Mouse (Mus musculus) CD8-positive naive resting alpha-beta T cell, adult 2 months (primary cell): ENCODE data around the gene Fibin.

Experiments
- DNase-seq, 2 experiments: peaks; one replicate each; pipeline ENCODE4 v3.0.0; 2022; ENCODE audit warnings: low read depth in 2 of 2, low spot score in 2 of 2

Gene Fibin

DNA sequence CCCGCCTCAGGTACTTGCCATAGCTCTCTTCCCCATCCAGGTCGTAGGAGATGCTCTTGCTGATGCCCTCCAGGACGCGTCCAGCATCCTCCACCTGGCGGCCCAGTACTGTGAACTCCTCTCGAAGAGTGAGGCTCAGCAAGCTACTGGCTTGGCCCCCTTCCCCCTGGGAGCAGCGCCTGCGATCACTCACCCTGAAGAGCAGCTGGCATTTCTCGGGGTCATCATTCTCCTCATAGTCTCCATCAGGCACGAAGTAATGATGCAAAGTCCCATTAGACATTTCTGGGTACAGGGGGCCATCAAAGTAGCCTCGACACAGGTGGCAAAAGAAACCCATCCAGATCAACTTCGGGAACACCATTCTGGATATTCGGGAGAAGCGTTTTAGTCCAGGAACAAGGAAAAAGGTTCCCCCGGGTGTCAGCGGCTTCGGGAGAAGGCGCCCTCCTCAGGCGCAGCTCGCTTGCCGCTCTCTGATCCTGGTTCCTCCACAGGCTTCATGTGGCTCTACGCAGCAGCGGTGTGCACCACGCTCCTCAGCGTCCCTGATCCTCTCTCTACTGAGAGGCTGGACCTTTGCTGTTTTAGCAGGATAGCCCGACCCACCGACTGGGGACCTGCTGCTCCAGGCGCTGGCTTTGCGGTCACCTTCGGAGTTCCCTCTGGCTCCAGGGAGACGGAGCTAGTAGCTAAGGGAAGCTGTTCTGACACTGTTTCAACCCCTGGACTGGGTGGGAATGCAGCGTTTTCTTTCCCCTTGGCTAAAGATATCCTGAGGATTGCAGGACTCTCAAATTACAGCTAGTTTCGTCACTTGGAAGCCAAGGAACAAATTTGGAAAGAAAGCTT is at the start of gene Fibin:
Gene Fibin (minus strand): TSS at position 752 of the 852 bp plus-strand sequence.
- no peak for DNase-seq

DNA sequence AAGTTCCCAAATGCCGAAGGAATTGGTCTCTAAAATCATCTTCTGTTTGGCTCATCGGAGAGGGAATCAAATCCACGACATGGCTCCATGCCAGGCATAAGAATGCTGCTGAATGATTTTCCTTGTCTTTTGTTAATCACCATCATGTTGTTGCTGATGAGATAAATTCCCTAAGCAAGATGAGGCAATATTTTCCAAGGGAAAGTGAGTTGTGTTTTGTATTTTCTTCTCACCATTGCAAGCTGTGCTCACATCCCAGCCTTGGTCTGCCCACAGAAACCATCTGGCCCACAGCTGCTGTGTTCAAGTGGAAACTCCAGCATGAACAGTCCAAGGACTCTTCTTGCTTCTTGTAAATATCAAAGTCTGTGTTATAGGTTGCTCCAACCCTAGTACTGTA is 48.4 kb upstream of the Fibin start:
- no peak for DNase-seq

DNA sequence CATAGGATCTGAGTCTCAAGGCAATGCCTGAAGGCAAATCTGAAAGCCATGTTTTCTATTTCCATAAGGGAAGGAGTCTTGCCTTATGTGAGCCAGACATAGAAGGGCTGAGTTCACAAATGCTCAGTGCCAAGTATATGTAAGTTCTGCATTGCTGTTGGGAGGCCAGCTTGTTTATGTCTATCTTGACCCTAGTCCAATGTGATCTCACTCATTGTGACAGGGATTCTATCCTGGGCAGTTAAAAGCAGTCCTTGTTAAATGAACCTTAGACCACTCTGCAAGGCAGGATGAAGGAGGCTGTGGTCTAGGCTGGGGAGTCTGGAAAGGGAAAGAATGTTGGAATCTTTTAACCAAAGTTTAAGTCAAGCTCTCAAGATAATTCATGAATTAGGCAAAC is 45.8 kb upstream of the Fibin start:
- DNase-seq: no peak

DNA sequence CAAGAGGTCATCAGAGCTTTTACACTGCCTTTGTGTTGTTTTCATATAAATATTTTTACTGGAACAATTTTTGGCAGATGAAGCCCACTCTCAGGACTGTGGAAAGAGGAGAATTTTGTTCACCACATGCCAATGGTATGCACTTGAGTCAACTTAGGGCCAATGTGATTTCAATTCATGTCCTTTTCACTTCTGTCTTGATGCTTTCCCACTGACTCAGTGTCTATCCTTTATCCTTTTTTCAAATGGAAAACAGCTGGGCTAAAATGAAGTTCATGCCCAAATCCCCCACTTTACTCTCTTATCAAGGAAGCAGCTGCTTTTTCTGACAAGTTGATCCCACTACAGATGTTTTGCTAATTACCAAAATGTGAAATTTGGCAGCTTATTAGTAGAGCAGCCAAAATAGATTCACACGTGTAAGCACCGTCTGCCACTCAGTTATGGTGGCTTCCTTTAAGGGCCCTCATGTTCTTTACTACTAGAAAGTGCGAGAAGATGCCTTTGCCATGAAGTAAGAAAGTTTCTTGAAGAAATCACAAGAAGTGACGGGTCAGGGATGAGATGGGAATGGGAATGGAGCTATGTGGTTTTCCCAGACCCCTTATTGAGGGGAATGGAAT is 29.8 kb upstream of the Fibin start:
- DNase-seq: no peak

DNA sequence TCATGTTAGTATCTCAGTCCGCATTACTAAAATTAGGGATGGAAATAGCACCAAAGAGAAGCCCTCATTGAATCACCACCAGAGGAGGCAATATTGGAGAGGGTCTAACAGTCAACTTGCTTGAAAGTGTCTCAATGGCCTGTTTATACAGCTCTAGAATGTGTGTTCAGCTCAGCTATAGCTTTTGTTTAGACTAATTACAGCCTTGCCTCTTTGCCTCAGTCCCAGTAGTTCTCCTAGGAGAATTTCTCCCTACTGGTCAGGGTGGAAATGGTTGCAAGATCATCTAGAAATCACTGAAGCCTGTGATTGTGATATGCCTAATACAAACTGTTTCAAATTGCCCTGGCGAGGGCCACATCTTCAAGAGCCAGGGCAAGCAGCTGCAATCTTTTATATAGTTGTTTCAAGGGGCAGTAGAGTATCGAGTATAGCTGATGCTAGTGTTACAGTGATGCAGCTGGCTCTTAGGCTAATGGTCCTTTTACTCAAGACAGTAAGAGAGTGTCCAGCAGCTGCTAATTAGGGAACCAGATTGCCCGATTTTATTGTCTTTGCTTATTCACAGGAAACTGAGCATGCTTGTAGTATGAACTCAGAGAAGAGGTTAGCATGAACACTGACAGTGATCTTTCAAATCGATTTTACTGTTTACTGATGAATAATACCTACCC is 27.9 kb upstream of the Fibin start:
- no peak for DNase-seq

DNA sequence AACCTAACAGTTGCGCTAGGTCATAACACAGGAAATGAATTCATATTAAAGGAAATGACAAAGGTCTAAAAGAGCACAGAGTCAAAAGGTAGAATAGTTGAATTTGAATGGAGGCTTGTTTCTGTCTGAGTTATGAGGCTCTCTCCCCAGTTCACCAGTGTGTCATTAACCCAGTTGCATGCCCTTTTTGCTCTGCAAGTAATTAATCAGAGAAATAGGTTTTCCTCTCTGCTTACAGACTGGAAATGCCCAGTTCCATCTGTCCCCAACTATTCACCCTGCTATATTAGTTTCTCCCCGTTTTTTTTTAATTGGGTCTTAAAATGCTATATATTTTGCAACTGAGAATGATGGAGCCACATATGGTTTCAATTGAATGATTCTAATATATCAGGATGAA is 16.8 kb upstream of the Fibin start:
- no peak for DNase-seq

DNA sequence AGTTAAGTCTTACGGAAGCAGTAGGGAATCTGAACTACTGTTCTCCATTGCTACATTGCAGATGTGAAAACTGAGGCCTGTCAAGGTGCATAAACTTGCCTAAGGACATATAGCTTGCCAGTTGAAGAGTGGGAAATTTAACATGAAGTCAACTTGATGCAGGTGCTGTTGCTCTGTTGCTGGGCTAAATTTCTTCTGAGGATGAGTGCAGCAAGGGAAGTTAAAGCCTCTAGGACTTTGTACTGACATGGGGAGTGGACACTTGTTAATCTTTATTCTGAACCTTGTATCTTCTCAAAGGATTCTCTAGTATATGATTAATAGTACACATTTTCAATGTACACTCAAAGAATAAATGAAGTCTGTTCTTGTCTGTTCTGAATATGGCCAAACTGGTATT is 13.7 kb upstream of the Fibin start:
- no peak for DNase-seq

DNA sequence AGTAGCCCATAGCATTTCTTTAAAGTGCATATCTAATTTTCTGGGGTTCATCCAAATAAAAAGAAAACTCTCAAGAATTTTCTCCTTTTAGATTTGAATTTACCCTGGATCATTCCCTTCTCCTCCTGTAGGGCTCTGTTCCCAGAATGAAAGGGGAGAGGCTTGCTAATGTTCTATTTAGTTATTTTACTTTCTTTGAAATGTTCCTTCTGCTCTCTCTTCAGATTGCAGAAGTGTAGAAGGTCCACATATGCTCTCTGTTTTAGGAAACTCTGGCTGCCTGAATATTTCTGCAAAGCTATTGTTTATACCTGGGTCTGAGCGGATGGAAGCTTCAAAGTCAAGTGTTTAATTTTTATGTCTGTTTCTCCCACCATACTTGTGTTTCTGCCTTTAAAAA is 12.5 kb upstream of the Fibin start:
- DNase-seq: no peak

DNA sequence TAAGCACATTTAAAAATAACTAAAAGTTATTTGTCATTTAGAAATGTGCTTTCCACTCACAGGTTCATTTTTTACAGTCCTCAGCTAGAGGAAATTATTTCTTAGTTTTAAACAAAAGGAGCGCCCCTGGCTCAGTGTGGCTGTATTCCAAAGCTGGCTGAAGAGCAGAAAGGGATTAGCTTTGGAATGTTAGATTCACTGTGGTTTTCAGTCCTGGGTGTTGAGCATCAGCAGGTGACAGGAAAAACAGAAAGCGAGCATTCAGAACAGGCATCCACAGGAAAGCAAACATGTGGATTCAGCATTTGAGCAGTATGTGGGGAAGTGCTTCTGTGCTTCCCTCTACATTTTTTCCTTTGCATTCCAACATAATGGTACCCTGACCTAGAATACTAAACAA is 10.2 kb upstream of the Fibin start:
- no peak for DNase-seq

DNA sequence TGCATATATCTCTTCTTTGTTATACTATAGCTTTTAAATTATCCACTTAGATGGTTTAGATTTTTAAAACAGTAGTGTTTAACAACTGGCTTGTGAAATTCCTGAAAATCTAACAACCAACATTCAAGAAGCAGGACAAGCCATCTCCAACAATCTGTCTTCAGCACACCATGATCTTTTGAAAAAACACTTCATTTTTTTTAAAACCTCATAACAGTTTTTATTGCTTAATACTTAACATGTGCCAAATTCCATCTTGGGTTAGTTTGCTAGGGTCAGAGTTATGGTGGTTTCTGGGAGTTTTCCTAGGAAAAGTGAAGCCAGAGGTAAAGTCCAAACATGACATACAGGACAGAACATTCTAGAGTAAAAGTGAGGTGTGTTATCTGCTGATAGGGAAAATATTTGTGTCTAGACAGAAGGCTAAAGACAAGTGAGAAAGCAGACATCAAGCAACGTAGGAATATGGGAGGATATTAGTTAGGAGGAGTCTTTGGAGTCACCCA is 4.5 kb upstream of the Fibin start:
- no peak for DNase-seq

DNA sequence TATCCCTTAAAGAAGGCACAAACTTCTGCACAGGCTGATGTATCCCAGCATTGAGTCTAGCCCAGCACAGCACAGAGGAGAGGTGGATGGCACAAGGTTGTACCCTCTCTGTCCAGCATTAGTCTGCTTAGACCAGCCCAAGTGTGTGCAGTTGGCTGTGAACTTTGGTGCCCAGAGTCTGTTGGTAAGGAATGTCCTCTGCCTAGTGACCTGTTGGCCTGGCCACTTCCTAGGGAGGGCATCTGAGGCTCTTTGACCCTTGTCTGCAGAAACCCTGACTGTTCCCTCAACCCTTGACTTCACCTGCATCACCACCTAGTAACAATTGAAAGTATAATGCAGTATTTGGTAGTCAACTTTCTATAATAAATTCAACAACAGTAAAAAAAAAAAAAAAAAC is 2.4 kb upstream of the Fibin start:
- DNase-seq: no peak

DNA sequence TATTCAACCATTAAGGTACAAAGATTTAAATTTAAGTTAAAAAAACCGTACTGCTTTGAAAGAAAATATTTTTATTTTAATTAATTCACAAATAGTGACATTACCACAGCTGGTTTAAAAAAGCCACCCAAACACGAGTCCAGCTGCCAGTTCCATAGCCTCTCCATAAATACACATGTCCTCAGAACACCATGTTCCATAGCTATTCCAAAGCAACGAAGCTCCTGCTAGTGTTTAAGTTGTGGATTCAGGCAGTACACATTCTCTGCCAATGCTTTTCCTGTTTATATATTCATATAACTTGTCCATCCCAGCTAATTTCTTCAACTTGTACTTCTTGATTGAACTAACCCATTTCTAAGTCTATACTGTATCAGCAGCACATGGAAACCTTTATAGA is 872 bp upstream of the Fibin start:
- DNase-seq: no peak

DNA sequence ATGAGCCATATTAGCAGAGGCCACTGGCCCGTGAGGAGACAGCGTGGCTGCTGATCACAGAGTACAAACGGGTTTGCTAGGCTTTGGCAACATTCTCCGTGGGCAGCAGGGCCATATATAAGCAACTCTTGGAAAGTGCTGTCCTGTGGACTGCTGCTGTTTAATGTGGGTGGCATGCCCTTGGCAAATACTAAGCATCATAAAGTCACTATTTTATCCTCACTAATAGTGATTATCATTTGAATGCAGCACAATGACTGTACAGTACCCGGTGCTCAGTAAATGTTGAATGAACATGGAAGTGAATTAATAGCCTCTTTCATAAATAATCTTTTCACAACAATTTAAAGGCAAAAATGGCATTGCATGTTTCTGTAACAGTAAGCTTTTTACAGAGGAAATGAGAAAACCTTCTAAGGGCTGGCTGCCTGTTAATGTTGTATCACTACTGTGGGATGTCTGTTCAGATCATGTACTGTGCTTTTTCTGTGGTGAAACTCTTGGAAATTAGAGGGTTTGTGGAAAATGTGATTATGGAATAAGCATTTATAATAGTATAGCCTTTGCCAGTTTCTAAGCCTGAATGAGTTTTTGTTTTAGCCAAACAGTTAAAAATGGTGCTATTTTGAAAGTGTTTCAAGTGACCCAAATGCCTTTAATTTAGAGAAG is 9.5 kb downstream of the Fibin start:
- DNase-seq: no peak

DNA sequence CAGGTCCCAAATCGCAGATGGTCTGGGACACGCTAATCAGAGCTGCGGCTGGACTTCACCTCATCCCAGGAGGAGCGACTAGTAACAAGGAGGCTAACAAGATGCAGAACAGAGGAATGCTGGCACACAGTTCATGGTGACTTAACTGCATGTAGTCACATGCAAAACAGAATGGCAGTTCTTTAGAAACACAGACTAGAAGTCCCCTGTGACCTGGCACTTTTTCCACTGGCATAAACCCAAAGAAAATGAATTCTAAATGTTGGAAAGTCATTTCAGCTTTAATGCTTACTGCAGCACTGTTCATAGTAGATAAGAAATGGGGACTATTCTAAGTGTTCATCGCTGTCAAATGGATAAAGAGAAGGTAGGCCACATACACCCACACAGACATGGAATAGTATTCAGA is 11.1 kb downstream of the Fibin start:
- DNase-seq: no peak

DNA sequence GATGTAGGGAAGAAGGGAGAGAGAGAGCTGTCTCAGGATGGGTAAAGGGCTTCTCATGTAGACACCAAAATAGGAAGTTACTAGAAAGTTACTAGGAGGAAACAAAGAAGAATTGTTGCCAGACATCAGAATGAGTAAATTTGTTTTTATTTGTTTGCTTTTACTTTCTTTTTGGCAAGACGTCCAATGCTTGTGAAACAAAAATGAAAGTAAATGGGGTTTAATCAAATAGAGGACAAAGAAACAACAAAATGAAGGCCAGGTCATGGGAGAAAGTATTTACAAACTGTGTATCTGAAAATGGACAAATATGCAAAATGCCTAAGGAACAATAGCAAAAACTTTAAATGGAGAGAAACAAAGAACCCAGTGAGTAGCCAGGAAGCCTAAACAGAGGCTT is 11.6 kb downstream of the Fibin start:
- no peak for DNase-seq

DNA sequence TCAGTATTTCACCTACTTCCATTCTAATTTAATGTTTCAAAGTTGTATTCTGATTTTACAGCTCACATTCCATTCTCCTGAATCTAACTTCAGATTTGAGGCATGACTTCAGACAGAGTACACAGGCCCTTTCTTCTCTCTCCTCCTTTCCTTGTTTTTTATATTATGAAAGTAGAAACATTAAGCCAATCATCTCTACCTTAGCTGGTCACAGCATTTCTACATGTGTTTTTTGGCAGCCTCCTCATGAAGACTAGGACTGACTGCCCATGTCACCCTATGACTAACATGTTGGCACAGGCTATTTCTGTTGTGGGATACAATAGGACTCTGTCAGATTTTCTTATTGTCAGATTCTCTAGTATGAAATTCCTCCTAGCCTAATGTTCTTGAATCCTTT is 34.0 kb downstream of the Fibin start:
- no peak for DNase-seq

DNA sequence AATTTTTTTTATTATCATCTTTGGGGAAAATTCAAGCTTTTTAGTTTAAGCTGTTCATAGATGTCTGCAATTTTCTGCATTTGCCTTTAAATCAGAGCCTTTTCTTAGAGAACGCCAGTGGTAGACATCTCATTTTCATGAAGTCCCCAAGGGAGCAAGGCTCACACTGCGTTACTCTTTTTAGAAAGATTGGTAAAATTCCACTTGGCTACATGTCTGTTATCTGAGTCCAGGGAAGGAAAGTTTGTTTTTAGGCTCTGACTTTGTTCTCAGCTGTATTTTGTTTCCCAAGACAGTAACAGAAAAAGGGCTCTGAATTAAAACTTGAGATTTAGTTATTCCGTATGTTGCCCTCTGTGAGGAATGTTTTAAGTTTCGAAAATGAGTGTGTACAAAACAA is 43.0 kb downstream of the Fibin start:
- DNase-seq: no peak

DNA sequence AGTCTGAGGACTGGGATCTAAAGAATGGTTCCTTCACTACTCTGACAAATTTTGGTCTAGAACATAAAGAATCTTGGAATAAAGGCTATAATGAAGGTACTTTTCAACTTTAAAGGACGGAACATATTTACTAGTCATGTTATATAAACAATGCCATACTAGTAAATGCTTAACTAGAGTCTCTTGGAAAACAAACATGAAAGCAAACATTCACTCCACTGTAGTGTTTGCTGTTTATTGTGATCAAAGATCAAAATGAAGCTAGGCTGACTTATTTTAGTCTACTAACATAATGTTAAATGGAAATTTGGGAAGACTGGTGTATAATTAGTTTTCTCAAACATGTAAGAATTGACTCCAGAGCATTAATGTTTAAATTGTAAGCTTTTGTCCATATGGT is 43.7 kb downstream of the Fibin start:
- DNase-seq: no peak

DNA sequence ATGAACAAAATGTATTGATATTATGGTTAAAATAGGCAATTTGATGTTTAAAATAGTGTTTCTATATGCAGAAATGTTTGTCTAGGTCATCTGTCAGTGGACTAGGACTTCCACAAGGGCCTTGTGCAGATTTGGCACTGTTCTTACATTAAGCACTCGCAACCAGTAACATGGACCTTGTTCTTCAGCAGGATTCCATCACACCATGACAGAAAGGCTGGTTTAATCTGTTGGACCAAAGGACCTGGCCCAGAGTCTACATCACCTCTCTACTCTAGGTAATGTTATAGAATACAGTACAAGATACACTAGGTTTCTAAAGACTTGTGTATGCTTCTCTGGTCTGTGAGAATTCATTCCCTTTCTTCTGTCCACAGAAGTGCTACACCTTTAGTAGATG is 44.3 kb downstream of the Fibin start:
- DNase-seq: no peak

DNA sequence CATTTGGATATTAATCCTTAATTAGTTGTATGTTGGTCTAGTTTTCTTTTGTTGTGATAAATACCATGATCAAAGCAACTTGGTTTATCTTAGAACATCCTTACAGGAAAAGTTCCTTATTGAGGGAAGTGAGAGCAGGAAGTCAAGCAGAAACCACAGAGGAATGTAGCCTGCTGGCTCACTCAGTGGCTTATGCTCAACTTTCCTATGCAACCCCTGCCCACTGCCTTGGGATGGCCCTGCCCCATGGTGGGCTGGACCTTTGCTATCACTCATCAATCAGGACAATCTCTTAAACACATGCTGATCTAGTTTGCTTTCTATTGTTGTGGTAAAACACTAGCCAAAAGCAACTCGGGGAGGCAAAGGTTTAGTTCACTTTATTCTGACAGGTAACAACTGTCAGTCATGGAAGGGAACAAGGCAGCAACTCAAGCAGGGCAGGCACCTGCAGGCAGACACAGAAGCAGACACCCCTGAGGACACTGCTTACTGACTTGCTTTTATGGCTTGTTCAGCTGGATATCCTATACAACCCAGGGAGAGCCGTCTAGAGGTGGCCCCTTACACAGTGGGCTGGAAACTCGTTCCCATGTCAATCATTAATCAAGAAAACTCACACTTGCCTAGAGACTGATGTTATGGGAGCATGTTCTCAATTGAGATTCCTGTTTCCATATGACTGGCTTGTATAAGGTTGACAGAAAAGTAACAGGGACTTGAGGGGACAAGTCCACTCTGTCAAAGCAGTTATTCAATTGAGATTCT is 46.7 kb downstream of the Fibin start:
- DNase-seq: no peak
